Mouse (Mus musculus): ENCODE measurements around the gene Acta1. TPM values are rescaled to one million over a fixed set of nuclear protein-coding genes. Genes with fewer than 3 reads are reported as not detected.

Acta1 gene
- total RNA-seq, 2 experiments from 2014 or later, result 516 to 635 TPM

- no peak for DNase-seq (ENCODE audit: low spot score)
- intact Hi-C loops (cut with DNase I), result no loop called here
Observed at GRCm38 (mm10) chr8:123884721-123885565, 9.6 kb downstream of the Acta1 start.

- intact Hi-C loops (cut with DNase I), result no loop called here
- DNase-seq (ENCODE audit: low spot score), result no peak
Observed at GRCm38 (mm10) chr8:123883094-123883493, 11.5 kb downstream of the Acta1 start.

- intact Hi-C loops (cut with DNase I), result no loop called here
- no peak for DNase-seq (ENCODE audit: low spot score)
Observed at GRCm38 (mm10) chr8:123882412-123882811, 12.1 kb downstream of the Acta1 start.

- no peak for DNase-seq (ENCODE audit: low spot score)
- intact Hi-C loops (cut with DNase I), result no loop called here
Observed at GRCm38 (mm10) chr8:123880821-123881350, 13.7 kb downstream of the Acta1 start.

- intact Hi-C loops (cut with DNase I), result no loop called here
- DNase-seq (ENCODE audit: low spot score), result no peak
Observed at GRCm38 (mm10) chr8:123880271-123880670, 14.3 kb downstream of the Acta1 start.

- intact Hi-C loops (cut with DNase I), result no loop called here
- DNase-seq (ENCODE audit: low spot score), result no peak
Observed at GRCm38 (mm10) chr8:123877865-123878264, 16.7 kb downstream of the Acta1 start.

GRCm38 (mm10) chr8:123874324-123874723, 20.2 kb downstream of the Acta1 start:
- intact Hi-C loops (cut with DNase I), result no loop called here
- DNase-seq (ENCODE audit: low spot score), result no peak

GRCm38 (mm10) chr8:123873364-123873763, 21.2 kb downstream of the Acta1 start:
- intact Hi-C loops (cut with DNase I), result no loop called here
- DNase-seq (ENCODE audit: low spot score), result no peak

- intact Hi-C loops (cut with DNase I), result no loop called here
- no peak for DNase-seq (ENCODE audit: low spot score)
Observed at GRCm38 (mm10) chr8:123872048-123872447, 22.5 kb downstream of the Acta1 start.

GRCm38 (mm10) chr8:123866971-123867370, 27.6 kb downstream of the Acta1 start:
- no peak for DNase-seq (ENCODE audit: low spot score)
- intact Hi-C loops (cut with DNase I), result no loop called here

- intact Hi-C loops (cut with DNase I), result no loop called here
- no peak for DNase-seq (ENCODE audit: low spot score)
Observed at GRCm38 (mm10) chr8:123865786-123866185, 28.8 kb downstream of the Acta1 start.

- intact Hi-C loops (cut with DNase I), result no loop called here
- DNase-seq (ENCODE audit: low spot score), result no peak
Observed at GRCm38 (mm10) chr8:123860386-123860785, 34.2 kb downstream of the Acta1 start.

GRCm38 (mm10) chr8:123859648-123860259, 34.8 kb downstream of the Acta1 start, which contains the start of gene Ccsap:
TSS of gene Ccsap (minus strand) at chr8:123860209.
- DNase-seq (ENCODE audit: low spot score), result peak; percentile 16
- intact Hi-C loops (cut with DNase I), result no loop called here

GRCm38 (mm10) chr8:123858941-123859647, 35.5 kb downstream of the Acta1 start:
- intact Hi-C loops (cut with DNase I), result no loop called here
- peak; percentile 78 for DNase-seq (ENCODE audit: low spot score)

GRCm38 (mm10) chr8:123858574-123858940, 36.0 kb downstream of the Acta1 start:
- DNase-seq (ENCODE audit: low spot score), result no peak
- intact Hi-C loops (cut with DNase I), result no loop called here

GRCm38 (mm10) chr8:123857361-123857760, 37.2 kb downstream of the Acta1 start:
- intact Hi-C loops (cut with DNase I), result no loop called here
- DNase-seq (ENCODE audit: low spot score), result no peak

GRCm38 (mm10) chr8:123854733-123855475, 39.6 kb downstream of the Acta1 start:
- intact Hi-C loops (cut with DNase I), result no loop called here
- no peak for DNase-seq (ENCODE audit: low spot score)

GRCm38 (mm10) chr8:123854252-123854651, 40.3 kb downstream of the Acta1 start:
- DNase-seq (ENCODE audit: low spot score), result no peak
- intact Hi-C loops (cut with DNase I), result no loop called here

- DNase-seq (ENCODE audit: low spot score), result no peak
- intact Hi-C loops (cut with DNase I), result no loop called here
Observed at GRCm38 (mm10) chr8:123851590-123851989, 43.0 kb downstream of the Acta1 start.

- DNase-seq (ENCODE audit: low spot score), result no peak
- intact Hi-C loops (cut with DNase I), result no loop called here
Observed at GRCm38 (mm10) chr8:123849352-123849751, 45.2 kb downstream of the Acta1 start.
